Mouse (Mus musculus): ENCODE results near the gene 1700013G24Rik.

GRCm38 (mm10) chr4:137449715-137450114 lies 3.4 kb upstream of the 1700013G24Rik start:
- no peak for TF ChIP-seq CTCF (IDR thresholded peaks at IDR 0.05)
- TF ChIP-seq EP300 (IDR thresholded peaks at IDR 0.05) = no peak

All from lung, postnatal 0 days (tissue).